10 mouse cellular contexts compared by ENCODE assay signal in genomic region chr9:41122390-41123110, GRCm38 (mm10). TPM values are rescaled to one million over a fixed set of nuclear protein-coding genes. Genes with fewer than 3 reads are reported as not detected.
DNase-seq lines count a peak whose midpoint lies in the region; ATAC-seq lines count a peak whose summit lies in the region.
"Had no signal": no experiment of that assay in that cellular context is flagged by ENCODE, and none has a peak within 500 bp of the region (broad histone marks: within the 10 kb centered on the region; RNA-seq: fewer than 3 reads in every experiment).

No protein-coding gene starts in this region.

- no peak overlapping the region for H3K9ac ChIP-seq in kidney, embryonic 14.5 days (ENCODE audit: low read depth, low read length)

- H3K27me3 ChIP-seq in kidney, embryonic 14.5 days (ENCODE audit: control insufficient read depth, insufficient read depth, low read length) = no peaks in the 10 kb centered on the region
- H3K27me3 ChIP-seq: Patski had no signal

- peak; percentile 42 for DNase-seq in kidney, adult 18-20 months
- DNase-seq in adrenal gland, postnatal 25 days = peak; percentile 27
- peak; percentile 79 for DNase-seq in kidney, postnatal 10 days
- DNase-seq in ovary, adult 18-20 months (ENCODE audit: low spot score) = no peak
- DNase-seq in thymus, postnatal 25 days = no peak
- DNase-seq in embryo, embryonic 10.5 days (ENCODE audit: low spot score) = no peak

- H3K9me3 ChIP-seq in kidney, embryonic 14.5 days (ENCODE audit: control insufficient read depth, low read length) = no peaks in the 10 kb centered on the region

- peaks cover 6% of the 10 kb centered on the region for H3K4me1 ChIP-seq in kidney, embryonic 14.5 days (ENCODE audit: control insufficient read depth, insufficient read depth, low read length)

- ATAC-seq in kidney, embryonic 14.5 days (ENCODE audit: low FRiP score, low TSS enrichment) = no peak
- peak; percentile 64 for ATAC-seq in common myeloid progenitor, adult 5-6 weeks (replicated peaks; ENCODE audit: low read depth, poor library complexity, severe bottlenecking)
- ATAC-seq: Patski had no signal

- WGBS in kidney, embryonic 14.5 days = 83% methylated on average over 11 of the region's 11 CpGs

- no peaks in the 10 kb centered on the region for H3K36me3 ChIP-seq in kidney, embryonic 14.5 days (ENCODE audit: control insufficient read depth, insufficient read depth, low read length)

- H3K4me3 ChIP-seq in kidney, embryonic 14.5 days (ENCODE audit: low read length) = no peak overlapping the region
- H3K4me3 ChIP-seq: myocyte had no signal

- H3K27ac ChIP-seq in kidney, embryonic 14.5 days (ENCODE audit: low read depth, low read length) = no peak overlapping the region

- no peak overlapping the region for H3K4me2 ChIP-seq in kidney, embryonic 14.5 days (replicated peaks; ENCODE audit: low read depth, low read length)

RNA-seq across cellular contexts. Expression of gene Ubash3b, which starts 38.9 kb away (rescaled TPM):
- 9.3 TPM in 2 replicates for polyA plus RNA-seq in kidney, embryonic 14.5 days (2014; fragmentation: Nextera tagmentation; extraction: Ambion mirVana)
- 1.2 and 2.1 TPM in 2 replicates for total RNA-seq in adrenal gland, postnatal 25 days (2021)
- 6.3 and 9.1 TPM in 2 replicates for total RNA-seq in common myeloid progenitor, adult 5-6 weeks (2017)

Comparison
In these comparisons a context has a peak if more than half of its experiments do, and no peak if none do; other contexts are left out.
1. DNase-seq: peak in kidney, adult 18-20 months (single experiment), adrenal gland, postnatal 25 days (single experiment) and kidney, postnatal 10 days (single experiment); none in ovary, adult 18-20 months (single experiment), thymus, postnatal 25 days (single experiment) and embryo, embryonic 10.5 days (single experiment).